Mouse (Mus musculus) macrophage (primary cell): Measurements from ENCODE around the gene Chordc1. TPM values are rescaled to one million over a fixed set of nuclear protein-coding genes. Genes with fewer than 3 reads are reported as not detected.
A peak's percentile ranks its signal among the peaks of the same experiment; 100 is the strongest.
"Not testable (repeated sequence)": the region's sequence is repeated elsewhere in the genome, so short reads cannot be mapped to it uniquely, and the experiment has no call there.

Source experiments
- H3K27ac ChIP-seq: fragments of 350-480 bp; formaldehyde crosslinking; 2 replicates; pipeline ENCODE4 v1.9.0; 2021
- H3K36me3 ChIP-seq: fragments of 350-480 bp; formaldehyde crosslinking; 2 replicates; pipeline ENCODE4 v1.9.0; 2021; ENCODE audit errors: inconsistent target
- H3K4me3 ChIP-seq: fragments of 350-480 bp; formaldehyde crosslinking; 2 replicates; pipeline ENCODE4 v1.9.0; 2021; ENCODE audit errors: inconsistent target
- H3K79me2 ChIP-seq: fragments of 350-480 bp; formaldehyde crosslinking; 2 replicates; pipeline ENCODE4 v1.9.0; 2021; ENCODE audit errors: inconsistent target
- WGBS: methylation state at CpG from one replicate; pipeline ENCODE4 v1.1.7; 2026; ENCODE audit warnings: inconsistent platforms; ENCODE audit not compliant: missing documents; 5-methylcytosine and 5-hydroxymethylcytosine counted together
- polyA plus RNA-seq: library from polyadenylated mRNA; stranded (reverse); fragments of 250-400 nt; gene quantifications from 3 replicates; pipeline ENCODE4 v1.2.4, GENCODE M21; 2018; ENCODE audit warnings: inconsistent platforms
- total RNA-seq, 78 experiments: library from RNA; depleted of rRNA; stranded (reverse); fragments of 250-400 nt; gene quantifications; 1 replicate in 9 of 78; 2 replicates in 24 of 78; 3 replicates in 43 of 78; 4 replicates in 2 of 78; pipeline ENCODE4 v1.2.4; 2018; ENCODE audit warnings: inconsistent platforms in 56 of 78

Gene Chordc1
- 100 to 1,000 TPM in 24 of 26 experiments, 10 to 100 TPM in 2; 86.6 to 239 (median 162) TPM for total RNA-seq (2018; cell fraction: chromatin; rRNA removed)
- total RNA-seq (2018; cell fraction: cytosol; rRNA removed) = 10 to 100 TPM; 21.9 to 50.5 (median 35.0) TPM
- total RNA-seq (2018; cell fraction: nucleus; rRNA removed) = 100 to 1,000 TPM in 6 of 26 experiments, 10 to 100 TPM in 20; 46.3 to 139 (median 77.7) TPM
- 34.6 to 47.5 TPM (median 38.4 TPM) in 3 replicates for polyA plus RNA-seq

GRCm38 (mm10) chr9:18291571-18292429, at the start of gene Chordc1:
Chordc1 (plus strand) TSS chr9:18292125.
- peaks cover 8% of the 10 kb centered on the region; the same call in 1 of the 2 replicates for H3K36me3 ChIP-seq
- 4% methylated on average over 49 of the region's 49 CpGs for WGBS

GRCm38 (mm10) chr9:18275901-18276300, 16.0 kb upstream of the Chordc1 start:
- Histone ChIP-seq H3K79me2 (no peaks in the 10 kb centered on the region), H3K27ac (no peak overlapping the region), H3K36me3 (no peaks in the 10 kb centered on the region), H3K4me3 (no peak overlapping the region)
- 93% methylated on average over 1 of the region's 1 CpGs for WGBS

More at GRCm38 (mm10) chr9:18291571-18292429, at the start of gene Chordc1:
- peak within 1 kb of the TSS; percentile 89 for H3K4me3 ChIP-seq
- peaks cover 46% of the 10 kb centered on the region for H3K79me2 ChIP-seq
- peak within 1 kb of the TSS; percentile 76 for H3K27ac ChIP-seq

GRCm38 (mm10) chr9:18276844-18277243, 15.1 kb upstream of the Chordc1 start:
- Histone ChIP-seq H3K27ac (no peak overlapping the region), H3K36me3 (no peaks in the 10 kb centered on the region), H3K79me2 (no peaks in the 10 kb centered on the region), H3K4me3 (no peak overlapping the region)
- WGBS = 85% methylated on average over 2 of the region's 2 CpGs

GRCm38 (mm10) chr9:18277497-18277896, 14.4 kb upstream of the Chordc1 start:
- Histone ChIP-seq H3K36me3 (no peaks in the 10 kb centered on the region), H3K79me2 (no peaks in the 10 kb centered on the region), H3K27ac (no peak overlapping the region), H3K4me3 (no peak overlapping the region)
- 75% methylated on average over 1 of the region's 1 CpGs for WGBS

- H3K79me2 ChIP-seq, H3K36me3 ChIP-seq, H3K4me3 ChIP-seq, H3K27ac ChIP-seq: not testable (repeated sequence)
- WGBS = 42% methylated on average over 3 of the region's 5 CpGs
Observed at GRCm38 (mm10) chr9:18278693-18279092, 13.2 kb upstream of the Chordc1 start.

GRCm38 (mm10) chr9:18292443-18292922, 558 bp downstream of the Chordc1 start:
- peaks cover 52% of the 10 kb centered on the region for H3K79me2 ChIP-seq
- H3K36me3 ChIP-seq = peaks cover 8% of the 10 kb centered on the region
- WGBS = under 1% methylated on average over 24 of the region's 24 CpGs
- peak overlapping the region; percentile 76 for H3K27ac ChIP-seq
- peak overlapping the region; percentile 89 for H3K4me3 ChIP-seq

- H3K4me3 ChIP-seq = peak overlapping the region; percentile 89
- 10% methylated on average over 6 of the region's 6 CpGs for WGBS
- H3K27ac ChIP-seq = peak overlapping the region; percentile 76
- H3K79me2 ChIP-seq = peaks cover 60% of the 10 kb centered on the region
- peaks cover 11% of the 10 kb centered on the region for H3K36me3 ChIP-seq
Observed at GRCm38 (mm10) chr9:18293026-18293781, 1.3 kb downstream of the Chordc1 start.

DNA sequence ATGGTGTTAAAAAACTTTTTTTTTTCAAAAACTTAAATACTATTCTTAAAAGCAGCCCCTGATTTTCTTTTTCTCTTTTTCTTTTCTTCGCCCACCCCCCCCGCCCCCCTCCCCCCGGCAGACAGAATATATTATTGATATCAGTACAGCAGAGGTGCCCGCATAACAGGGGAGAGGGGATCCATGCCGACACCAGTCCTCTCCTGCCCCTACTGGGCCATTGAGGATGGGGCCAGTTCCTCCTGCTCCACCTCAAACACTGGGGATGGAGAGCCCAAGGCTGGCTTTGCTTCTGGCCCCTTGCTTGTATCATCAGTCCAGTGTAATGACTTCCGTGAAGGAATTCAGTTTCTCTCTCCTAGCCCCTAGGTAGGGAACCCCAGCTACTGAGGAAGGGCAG, 6.4 kb downstream of the Chordc1 start:
- H3K36me3 ChIP-seq = peaks cover 58% of the 10 kb centered on the region
- 73% methylated on average over 1 of the region's 6 CpGs for WGBS
- H3K27ac ChIP-seq = no peak overlapping the region
- peaks cover 94% of the 10 kb centered on the region for H3K79me2 ChIP-seq
- H3K4me3 ChIP-seq = no peak overlapping the region

DNA sequence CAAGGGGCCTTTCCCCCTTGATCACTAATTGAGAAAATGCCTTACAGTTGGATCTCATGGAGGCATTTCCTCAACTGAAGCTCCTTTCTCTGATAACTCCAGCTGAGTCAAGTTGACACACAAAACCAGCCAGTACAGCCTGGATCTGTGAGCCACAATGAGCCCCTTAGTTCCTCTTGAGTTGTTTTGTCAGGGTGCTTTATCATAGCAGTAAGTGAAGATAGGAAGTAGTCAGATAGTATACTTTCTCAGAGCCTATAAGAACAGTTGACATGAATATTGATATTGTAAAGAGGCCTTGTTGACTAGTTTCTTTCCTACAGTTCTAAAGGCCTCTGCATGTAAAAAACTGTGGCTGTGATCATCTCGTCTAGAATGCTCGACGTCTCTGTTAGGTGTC, 28.1 kb downstream of the Chordc1 start:
- Histone ChIP-seq H3K36me3 (peaks cover 21% of the 10 kb centered on the region; the same call in 1 of the 2 replicates), H3K4me3 (no peak overlapping the region), H3K27ac (no peak overlapping the region), H3K79me2 (no peaks in the 10 kb centered on the region)
- 95% methylated on average over 3 of the region's 3 CpGs for WGBS

Other genes starting within 250 kb of the Chordc1 start
- gene Naalad2, start 110.9 kb downstream of the Chordc1 start, polyA plus RNA-seq = not detected in 3 replicates
- gene Ubtfl1, start 112.3 kb downstream of the Chordc1 start, polyA plus RNA-seq = not detected in 3 replicates
- not detected in 3 replicates for gene Mbd3l2, start 138.5 kb downstream of the Chordc1 start, polyA plus RNA-seq
- gene Zfp558, start 186.1 kb downstream of the Chordc1 start, polyA plus RNA-seq = 0.75 to 1.0 TPM (median 0.90 TPM) in 3 replicates
- gene Mbd3l1, start 186.2 kb downstream of the Chordc1 start, polyA plus RNA-seq = not detected in 3 replicates